Mouse (Mus musculus): ENCODE measurements at regions not wholly inside any gene's neighbourhood (a gene's known extent, or its start where the extent isn't known, plus 50 kb on each side); places are given as distances from the start of the nearest gene placed in this dataset.

DNA sequence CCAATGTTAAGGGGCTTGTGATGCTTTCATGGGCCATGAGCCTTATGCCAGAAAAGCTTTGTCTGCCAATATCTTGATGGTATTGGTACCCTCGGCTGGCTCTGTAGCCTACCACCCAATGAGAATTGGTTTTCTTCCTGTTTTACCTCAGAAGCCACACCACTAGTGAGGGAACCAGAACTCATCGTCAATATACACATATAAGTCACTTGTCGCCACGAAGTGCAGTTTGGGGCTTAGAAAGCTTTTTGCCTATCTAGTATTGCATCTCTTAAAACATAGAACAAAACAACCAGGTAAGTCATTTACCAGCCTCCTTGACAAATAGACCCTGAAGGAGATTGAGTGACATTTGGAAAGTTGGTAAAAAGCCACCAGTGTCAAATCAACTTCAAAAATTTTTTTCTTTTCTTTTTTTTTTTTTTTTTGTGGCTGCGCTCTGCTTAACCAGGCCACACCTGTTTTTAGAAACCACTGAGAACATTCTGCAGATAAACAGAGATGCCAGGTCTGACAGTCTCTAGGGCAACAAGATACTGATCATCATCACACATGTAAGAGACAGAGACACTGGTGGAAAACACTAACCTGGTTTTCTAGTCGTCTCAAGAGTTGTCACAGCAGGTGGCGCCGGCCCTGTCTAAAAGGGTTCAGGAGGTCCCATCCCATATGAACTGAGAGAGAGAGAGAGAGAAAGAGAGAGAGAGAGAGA lies 292.4 kb downstream of the Ets1 start:
- H3K27me3 ChIP-seq (replicated peaks), result peaks cover 5% of the 10 kb centered on the region
- H3K9me3 ChIP-seq, result no peaks in the 10 kb centered on the region
- no peak for TF ChIP-seq FLI1 (IDR thresholded peaks at IDR 0.05; ENCODE audit: low read length)
- TF ChIP-seq GATA1 (IDR thresholded peaks at IDR 0.05; ENCODE audit: borderline replicate concordance, low read length), result no peak
- no peaks in the 10 kb centered on the region for H3K36me3 ChIP-seq (replicated peaks; ENCODE audit: low read length)
- no peak overlapping the region for H3K4me3 ChIP-seq (replicated peaks)
- no peaks in the 10 kb centered on the region for H3K4me1 ChIP-seq

DNA sequence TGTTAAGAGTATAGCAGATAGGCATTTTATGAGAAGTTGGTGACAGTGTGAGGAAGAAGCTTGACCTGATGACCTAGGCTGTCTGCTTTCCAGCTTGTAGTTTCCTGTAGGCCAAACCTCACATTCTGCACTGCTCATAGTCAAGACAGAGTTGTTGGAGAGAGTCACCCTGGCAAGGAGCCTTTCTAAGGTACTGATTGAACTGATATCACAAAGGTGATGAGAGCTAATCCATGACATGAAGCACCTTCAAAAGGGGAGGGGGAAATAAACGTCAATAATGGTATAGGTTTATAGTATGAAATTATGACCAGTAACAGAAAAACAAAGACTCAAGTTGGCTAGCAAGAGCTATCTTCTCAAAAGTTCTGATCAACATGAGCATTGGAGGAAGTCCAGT lies 293.3 kb downstream of the Ets1 start:
- no peaks in the 10 kb centered on the region for H3K36me3 ChIP-seq (replicated peaks; ENCODE audit: low read length)
- H3K4me1 ChIP-seq, result no peaks in the 10 kb centered on the region
- TF ChIP-seq GATA1 (IDR thresholded peaks at IDR 0.05; ENCODE audit: borderline replicate concordance, low read length) (no peak), FLI1 (IDR thresholded peaks at IDR 0.05; ENCODE audit: low read length) (no peak)
- H3K27me3 ChIP-seq (replicated peaks), result peaks cover 5% of the 10 kb centered on the region
- H3K4me3 ChIP-seq (replicated peaks), result no peak overlapping the region
- H3K9me3 ChIP-seq, result no peaks in the 10 kb centered on the region

DNA sequence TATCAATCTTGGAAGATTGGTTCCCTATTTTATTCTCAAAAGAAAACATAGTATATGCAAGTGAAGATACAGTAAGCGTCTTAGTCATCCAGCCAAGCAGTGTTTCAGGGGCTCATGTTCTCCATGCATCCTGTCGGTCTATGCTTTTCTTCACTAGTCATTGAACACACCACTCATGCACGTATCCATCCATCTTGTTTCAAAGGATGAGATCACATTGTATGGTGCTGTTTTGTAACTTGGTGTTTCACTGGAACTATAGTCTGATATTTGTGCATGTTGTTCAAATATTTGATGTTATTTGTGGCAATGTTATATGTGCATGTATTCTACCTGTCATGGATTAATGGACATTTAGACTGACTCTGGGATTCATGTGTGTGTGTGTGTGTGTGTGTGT lies 293.8 kb downstream of the Ets1 start:
- Histone ChIP-seq H3K9me3 (no peaks in the 10 kb centered on the region), H3K4me1 (no peaks in the 10 kb centered on the region), H3K4me3 (replicated peaks) (no peak overlapping the region), H3K36me3 (replicated peaks; ENCODE audit: low read length) (no peaks in the 10 kb centered on the region), H3K27me3 (replicated peaks) (peaks cover 5% of the 10 kb centered on the region)
- TF ChIP-seq GATA1 (IDR thresholded peaks at IDR 0.05; ENCODE audit: borderline replicate concordance, low read length), result no peak

DNA sequence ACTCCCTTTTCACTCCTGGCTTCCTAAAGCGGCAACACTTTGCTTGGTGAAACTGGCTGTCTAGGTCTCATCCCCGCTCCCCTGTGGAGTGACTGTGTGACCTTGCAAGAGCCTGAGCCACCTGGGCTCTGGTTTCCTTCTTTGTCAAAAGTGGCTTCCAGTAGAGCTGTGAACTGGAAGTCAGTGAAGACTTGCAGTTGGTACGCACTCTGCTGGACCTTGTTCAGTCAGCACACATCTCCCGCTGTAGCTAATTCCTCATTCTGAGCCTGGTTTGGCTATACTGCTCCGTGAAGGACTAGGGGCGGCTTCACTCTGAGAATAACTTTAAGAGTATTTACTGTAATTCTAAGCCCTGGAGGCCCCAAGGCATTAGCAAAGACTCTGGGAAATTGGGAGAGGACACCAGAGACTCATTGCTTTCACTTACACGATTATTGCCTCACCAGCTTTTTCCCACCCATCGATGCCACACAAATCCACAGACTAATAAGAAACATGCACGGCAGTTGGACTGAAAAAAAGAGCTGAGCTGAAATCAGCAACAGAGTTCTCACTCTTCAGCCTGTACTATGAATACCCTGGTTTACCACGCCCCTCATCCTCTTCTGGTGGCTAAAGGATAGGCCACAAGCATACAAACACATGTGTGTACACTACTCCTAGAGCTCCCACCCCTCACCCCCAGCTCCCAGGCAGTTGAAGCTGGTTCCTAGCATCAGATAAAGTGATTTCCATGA lies 295.4 kb downstream of the Ets1 start:
- H3K36me3 ChIP-seq (replicated peaks; ENCODE audit: low read length), result no peaks in the 10 kb centered on the region
- H3K4me1 ChIP-seq, result no peaks in the 10 kb centered on the region
- no peak for TF ChIP-seq GATA1 (IDR thresholded peaks at IDR 0.05; ENCODE audit: borderline replicate concordance, low read length)
- no peak for TF ChIP-seq FLI1 (IDR thresholded peaks at IDR 0.05; ENCODE audit: low read length)
- no peaks in the 10 kb centered on the region for H3K9me3 ChIP-seq
- peaks cover 6% of the 10 kb centered on the region for H3K27me3 ChIP-seq (replicated peaks)
- no peak overlapping the region for H3K4me3 ChIP-seq (replicated peaks)

DNA sequence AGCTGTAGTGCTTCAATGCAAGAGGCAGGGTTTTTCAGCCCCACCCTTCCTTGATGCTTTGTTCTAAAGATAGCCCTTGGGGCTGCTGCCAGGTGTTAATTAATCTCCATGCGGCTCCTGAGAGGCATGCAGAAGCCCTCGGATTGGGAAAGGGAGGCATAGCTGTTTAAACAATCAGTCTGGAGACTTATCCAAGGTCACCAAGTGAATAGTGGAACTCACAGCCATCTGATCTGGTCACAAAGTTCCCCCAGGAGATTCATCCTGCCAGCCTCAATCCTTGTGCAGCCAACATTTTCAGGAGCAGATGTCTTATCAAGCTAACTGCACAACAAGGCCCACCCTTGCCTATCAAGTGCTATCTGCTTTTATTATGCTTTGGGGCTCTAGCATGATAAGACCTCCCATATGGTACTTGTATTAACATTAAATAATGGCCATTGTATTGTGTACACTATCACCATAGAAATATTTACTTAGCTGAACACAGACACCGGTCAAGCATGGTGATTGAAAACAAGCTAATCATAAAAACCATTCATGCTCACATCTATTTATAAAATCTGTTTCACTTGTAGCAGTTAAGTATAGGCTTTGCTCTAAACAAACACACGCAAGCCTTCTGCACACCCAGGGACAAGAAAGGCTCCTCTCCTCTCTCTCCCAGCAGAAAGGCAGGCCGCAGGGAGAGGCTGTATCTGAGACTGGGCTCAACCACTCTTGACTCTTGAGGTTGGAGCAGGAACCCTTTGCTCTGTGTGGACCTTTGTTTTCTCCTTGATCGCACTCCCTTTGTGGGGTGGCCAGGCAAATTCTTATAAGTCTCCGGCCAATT lies 297.4 kb downstream of the Ets1 start:
- TF ChIP-seq FLI1 (IDR thresholded peaks at IDR 0.05; ENCODE audit: low read length), result no peak
- TF ChIP-seq GATA1 (IDR thresholded peaks at IDR 0.05; ENCODE audit: borderline replicate concordance, low read length), result no peak

DNA sequence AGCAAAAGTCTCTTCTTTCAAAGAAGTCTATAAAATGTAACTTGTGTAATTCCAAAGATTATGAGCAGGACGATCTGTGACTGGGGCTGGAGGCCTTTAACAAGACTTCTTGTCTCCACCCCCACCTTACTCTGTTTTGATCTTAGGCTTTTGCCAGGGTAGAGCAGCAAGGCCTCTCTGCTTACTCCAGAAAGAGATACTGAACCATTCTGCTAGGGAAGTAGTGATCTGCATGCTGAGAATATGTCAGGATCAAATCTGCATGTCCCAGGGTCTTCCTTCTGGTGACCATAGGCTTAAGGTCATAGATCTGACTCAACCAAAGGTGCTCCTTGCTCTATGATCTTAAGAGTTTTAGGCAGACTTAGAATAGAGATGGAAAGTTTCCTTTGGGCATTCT lies 298.4 kb downstream of the Ets1 start:
- TF ChIP-seq GATA1 (IDR thresholded peaks at IDR 0.05; ENCODE audit: borderline replicate concordance, low read length), result no peak
- TF ChIP-seq FLI1 (IDR thresholded peaks at IDR 0.05; ENCODE audit: low read length), result no peak
- Histone ChIP-seq H3K4me1 (no peaks in the 10 kb centered on the region; the same call in 1 of the 2 replicates), H3K4me3 (replicated peaks) (no peak overlapping the region), H3K27me3 (replicated peaks) (peaks cover 18% of the 10 kb centered on the region), H3K36me3 (replicated peaks; ENCODE audit: low read length) (no peaks in the 10 kb centered on the region), H3K9me3 (no peaks in the 10 kb centered on the region)

More for the DNA sequence above, 297.4 kb downstream of the Ets1 start:
- no peaks in the 10 kb centered on the region; the same call in 1 of the 2 replicates for H3K4me1 ChIP-seq
- peaks cover 17% of the 10 kb centered on the region for H3K27me3 ChIP-seq (replicated peaks)
- no peaks in the 10 kb centered on the region for H3K9me3 ChIP-seq
- no peak overlapping the region for H3K4me3 ChIP-seq (replicated peaks)
- H3K36me3 ChIP-seq (replicated peaks; ENCODE audit: low read length), result no peaks in the 10 kb centered on the region

DNA sequence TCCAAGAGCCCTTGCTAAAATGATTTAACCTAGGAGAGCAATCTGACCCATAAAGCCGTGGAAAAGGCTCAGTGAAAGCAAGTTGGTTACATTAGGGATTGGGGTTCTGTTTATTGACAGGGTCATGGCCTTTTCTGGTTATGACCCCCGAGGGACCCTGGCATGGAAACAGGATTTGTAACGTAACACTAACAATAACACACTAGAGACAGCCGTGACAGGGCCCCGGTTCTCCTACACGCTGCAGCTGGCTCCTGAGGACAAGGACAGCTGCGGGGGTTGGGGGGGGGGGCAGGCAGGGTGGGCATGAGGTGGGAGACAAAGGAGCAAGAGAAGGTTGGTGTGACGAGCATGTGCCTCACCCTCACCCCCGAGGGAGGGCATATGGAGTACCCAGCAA lies 300.4 kb downstream of the Ets1 start:
- no peaks in the 10 kb centered on the region for H3K9me3 ChIP-seq
- H3K27me3 ChIP-seq (replicated peaks), result peaks cover 23% of the 10 kb centered on the region
- H3K4me3 ChIP-seq (replicated peaks), result no peak overlapping the region
- H3K4me1 ChIP-seq, result peaks cover 16% of the 10 kb centered on the region
- TF ChIP-seq GATA1 (IDR thresholded peaks at IDR 0.05; ENCODE audit: borderline replicate concordance, low read length) (no peak), FLI1 (IDR thresholded peaks at IDR 0.05; ENCODE audit: low read length) (no peak)
- no peaks in the 10 kb centered on the region for H3K36me3 ChIP-seq (replicated peaks; ENCODE audit: low read length)

DNA sequence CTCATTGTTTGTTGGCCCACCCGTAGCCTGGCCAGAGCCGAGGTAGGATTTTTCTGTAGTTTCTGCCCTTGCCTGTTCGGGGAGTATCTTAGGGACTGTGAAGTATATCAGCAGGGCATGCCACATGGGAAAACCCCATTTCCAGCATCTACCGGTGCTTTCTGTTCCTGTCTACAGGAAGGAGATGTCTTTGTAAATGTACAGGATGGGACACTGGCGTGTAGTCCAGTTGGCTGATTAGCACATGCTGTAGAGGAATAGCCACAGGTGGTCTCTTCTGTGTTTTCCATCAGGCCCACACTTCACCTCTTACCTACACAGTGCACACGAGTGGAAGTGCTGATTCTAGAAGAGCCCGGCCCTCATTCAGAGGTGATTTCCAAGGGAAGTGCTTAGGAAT lies 301.4 kb downstream of the Ets1 start:
- Histone ChIP-seq H3K4me3 (replicated peaks) (no peak overlapping the region), H3K9me3 (no peaks in the 10 kb centered on the region), H3K36me3 (replicated peaks; ENCODE audit: low read length) (no peaks in the 10 kb centered on the region), H3K27me3 (replicated peaks) (peaks cover 27% of the 10 kb centered on the region), H3K4me1 (peaks cover 17% of the 10 kb centered on the region)
- no peak for TF ChIP-seq FLI1 (IDR thresholded peaks at IDR 0.05; ENCODE audit: low read length)
- TF ChIP-seq GATA1 (IDR thresholded peaks at IDR 0.05; ENCODE audit: borderline replicate concordance, low read length), result no peak

DNA sequence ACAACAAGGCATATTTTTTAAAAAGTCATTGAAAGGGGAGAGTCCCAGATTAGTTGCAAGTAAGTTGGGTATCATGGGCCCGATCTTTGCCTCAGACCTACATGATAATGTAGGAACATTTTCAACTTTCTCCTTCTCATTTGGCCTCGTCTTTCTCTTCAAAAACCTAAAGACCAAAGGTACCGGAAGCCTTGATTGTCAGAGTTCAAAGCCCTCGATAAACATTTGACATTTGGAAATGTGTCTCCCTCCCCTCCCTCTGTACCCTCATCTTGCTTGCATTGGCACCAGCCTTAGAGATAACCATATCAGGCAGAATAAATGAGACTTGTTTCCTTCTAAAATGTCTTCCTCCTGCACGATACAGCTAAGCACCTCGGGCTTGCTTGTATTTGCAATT lies 302.8 kb downstream of the Ets1 start:
- Histone ChIP-seq H3K27me3 (replicated peaks) (peaks cover 39% of the 10 kb centered on the region), H3K36me3 (replicated peaks; ENCODE audit: low read length) (no peaks in the 10 kb centered on the region), H3K4me1 (peaks cover 21% of the 10 kb centered on the region), H3K4me3 (replicated peaks) (no peak overlapping the region), H3K9me3 (no peaks in the 10 kb centered on the region)
- TF ChIP-seq FLI1 (IDR thresholded peaks at IDR 0.05; ENCODE audit: low read length), result no peak
- TF ChIP-seq GATA1 (IDR thresholded peaks at IDR 0.05; ENCODE audit: borderline replicate concordance, low read length), result no peak
